Mouse (Mus musculus): ENCODE data around the gene E430018J23Rik.
"Not testable (repeated sequence)": the region's sequence is repeated elsewhere in the genome, so short reads cannot be mapped to it uniquely, and the experiment has no call there.

E430018J23Rik gene

GRCm38 (mm10) chr7:127341861-127342260, 51.6 kb downstream of the E430018J23Rik start:
- not testable (repeated sequence) for DNase-seq (ENCODE audit: low spot score)

- DNase-seq (ENCODE audit: low spot score): no peak
Observed at GRCm38 (mm10) chr7:127341356-127341755, 52.1 kb downstream of the E430018J23Rik start.
